Comparison of ENCODE assay signal across 9 mouse cellular contexts in genomic region chr7:16761005-16761481, GRCm38 (mm10). TPM values are rescaled to one million over a fixed set of nuclear protein-coding genes. Genes with fewer than 3 reads are reported as not detected.
DNase-seq lines count a peak whose midpoint lies in the region; ATAC-seq and TF ChIP-seq lines count a peak whose summit lies in the region.
"Had no signal": no experiment of that assay in that cellular context is flagged by ENCODE, and none has a peak within 500 bp of the region (broad histone marks: within the 10 kb centered on the region; RNA-seq: fewer than 3 reads in every experiment).

No protein-coding gene starts in this region.

- TF ChIP-seq CTCF in kidney, adult 2 months (conservative IDR thresholded peaks at IDR 0.05; ENCODE audit: insufficient read depth, insufficient read length, low read depth, low read length) = no peak

- H3K4me2 ChIP-seq in midbrain, embryonic 13.5 days (replicated peaks) = no peak overlapping the region

- H3K9ac ChIP-seq in midbrain, embryonic 13.5 days (replicated peaks) = no peak overlapping the region

- 35% methylated on average over 10 of the region's 10 CpGs for WGBS in kidney, adult 2 months
- WGBS in midbrain, embryonic 13.5 days = 58% methylated on average over 10 of the region's 10 CpGs

- H3K27me3 ChIP-seq in kidney, adult 2 months (replicated peaks; ENCODE audit: control insufficient read depth, insufficient read depth, low read length) = no peaks in the 10 kb centered on the region
- no peaks in the 10 kb centered on the region for H3K27me3 ChIP-seq in midbrain, embryonic 13.5 days

- TF ChIP-seq POLR2A in kidney, adult 2 months (IDR thresholded peaks at IDR 0.05; ENCODE audit: low read depth, low read length) = no peak

- H3K4me1 ChIP-seq in kidney, adult 2 months (ENCODE audit: control insufficient read depth, insufficient read depth, low read length) = no peaks in the 10 kb centered on the region
- 0 out of 2 replicates have a peak, but pooled peaks cover 5% of the 10 kb centered on the region for H3K4me1 ChIP-seq in midbrain, embryonic 13.5 days (replicated peaks)

- DNase-seq in ZHBTc4 (ENCODE audit: low read depth, low spot score) = peak; percentile 10
- DNase-seq in gastrocnemius, postnatal 14 days = peak; percentile 86
- peak; percentile 74 for DNase-seq in kidney, adult 2 months
- DNase-seq in lung, postnatal 14 days = peak; percentile 78
- DNase-seq in right cerebral cortex, adult 2 months (ENCODE audit: low spot score in 2 of 2) = no peak
- DNase-seq in cerebellum, adult 9-10 months = no peak
- DNase-seq in left cerebral cortex, adult 18-20 months (ENCODE audit: low spot score in 2 of 2) = no peak

- intact Hi-C loops in gastrocnemius, postnatal 14 days (cut with DNase I; ENCODE audit: low total_unique reads) = no loop called here

- no peak for ATAC-seq in midbrain, embryonic 13.5 days

- no peaks in the 10 kb centered on the region for H3K9me3 ChIP-seq in midbrain, embryonic 13.5 days

- H3K4me3 ChIP-seq in kidney, adult 2 months (ENCODE audit: insufficient read depth, low read depth, low read length) = no peak overlapping the region
- H3K4me3 ChIP-seq in midbrain, embryonic 13.5 days (replicated peaks) = no peak overlapping the region

- H3K27ac ChIP-seq in kidney, adult 2 months (ENCODE audit: insufficient read depth, low read depth, low read length) = peak overlapping the region; percentile 47
- H3K27ac ChIP-seq in midbrain, embryonic 13.5 days = no peak overlapping the region

- no peaks in the 10 kb centered on the region for H3K36me3 ChIP-seq in kidney, adult 2 months (ENCODE audit: control insufficient read depth, insufficient read depth, low read length)
- H3K36me3 ChIP-seq in midbrain, embryonic 13.5 days = no peaks in the 10 kb centered on the region

RNA-seq across cellular contexts. Expression of gene Slc1a5, which starts 20.1 kb away (rescaled TPM):
- total RNA-seq in gastrocnemius, postnatal 14 days (2021) = 10 to 100 TPM; 25.4 to 27.0 TPM
- 74.6 and 95.2 TPM in 2 replicates for polyA plus RNA-seq in kidney, adult 2 months (2012; rRNA removed)
- polyA plus RNA-seq in midbrain, embryonic 13.5 days (2015; fragmentation: Nextera tagmentation; extraction: Ambion mirVana) = 13.8 and 14.9 TPM in 2 replicates
- 1 to 10 TPM; 2.9 to 4.2 TPM for total RNA-seq in left cerebral cortex, adult 18-20 months (2021)

RNA-seq across cellular contexts. Expression of gene Ap2s1, which starts 22.8 kb away (rescaled TPM):
- total RNA-seq in gastrocnemius, postnatal 14 days (2021) = 10 to 100 TPM; 62.5 to 62.9 TPM
- 288 and 300 TPM in 2 replicates for polyA plus RNA-seq in kidney, adult 2 months (2012; rRNA removed)
- polyA plus RNA-seq in midbrain, embryonic 13.5 days (2015; fragmentation: Nextera tagmentation; extraction: Ambion mirVana) = 360 and 361 TPM in 2 replicates
- 100 to 1,000 TPM; 227 to 260 TPM for total RNA-seq in left cerebral cortex, adult 18-20 months (2021)

RNA-seq across cellular contexts. Expression of gene Ceacam9, which starts 39.3 kb away (rescaled TPM):
- total RNA-seq in gastrocnemius, postnatal 14 days (2021) = not detected
- not detected in 2 replicates for polyA plus RNA-seq in kidney, adult 2 months (2012; rRNA removed)
- polyA plus RNA-seq in midbrain, embryonic 13.5 days (2015; fragmentation: Nextera tagmentation; extraction: Ambion mirVana) = 0.14 TPM in 1 of 2 replicates, not detected in the other
- total RNA-seq in left cerebral cortex, adult 18-20 months (2021) = under 1 TPM in 1 of 2 experiments, not detected in 1; 0.40 TPM
- total RNA-seq: granulocyte monocyte progenitor cell, adult 5-6 weeks had no signal

RNA-seq across cellular contexts. Expression of gene Strn4, which starts 54.6 kb away (rescaled TPM):
- 10 to 100 TPM; 22.6 to 29.3 TPM for total RNA-seq in gastrocnemius, postnatal 14 days (2021)
- polyA plus RNA-seq in kidney, adult 2 months (2012; rRNA removed) = 94.4 and 116 TPM in 2 replicates
- polyA plus RNA-seq in midbrain, embryonic 13.5 days (2015; fragmentation: Nextera tagmentation; extraction: Ambion mirVana) = 184 and 186 TPM in 2 replicates
- 100 to 1,000 TPM; 258 to 281 TPM for total RNA-seq in left cerebral cortex, adult 18-20 months (2021)

RNA-seq across cellular contexts. Expression of gene Fkrp, which starts 55.5 kb away (rescaled TPM):
- total RNA-seq in gastrocnemius, postnatal 14 days (2021) = 10 to 100 TPM; 24.2 to 25.8 TPM
- polyA plus RNA-seq in kidney, adult 2 months (2012; rRNA removed) = 31.0 and 33.9 TPM in 2 replicates
- polyA plus RNA-seq in midbrain, embryonic 13.5 days (2015; fragmentation: Nextera tagmentation; extraction: Ambion mirVana) = 43.9 and 46.1 TPM in 2 replicates
- 10 to 100 TPM; 51.3 to 56.2 TPM for total RNA-seq in left cerebral cortex, adult 18-20 months (2021)

Comparison
In these comparisons a context has a peak if more than half of its experiments do, and no peak if none do; other contexts are left out.
1. DNase-seq: peak in ZHBTc4 (single experiment), gastrocnemius, postnatal 14 days (single experiment), kidney, adult 2 months (single experiment) and lung, postnatal 14 days (single experiment); none in right cerebral cortex, adult 2 months (0 of 2), cerebellum, adult 9-10 months (single experiment) and left cerebral cortex, adult 18-20 months (0 of 2).
2. RNA of gene Slc1a5, which starts 20.1 kb away (total RNA-seq): 25.4 to 27.0 TPM in gastrocnemius, postnatal 14 days; 2.9 to 4.2 TPM in left cerebral cortex, adult 18-20 months; every median in the first group is over 4 times any median in the second.